Mouse (Mus musculus): Measurements from ENCODE around the gene Ulk3.

The Ulk3 gene

DNA sequence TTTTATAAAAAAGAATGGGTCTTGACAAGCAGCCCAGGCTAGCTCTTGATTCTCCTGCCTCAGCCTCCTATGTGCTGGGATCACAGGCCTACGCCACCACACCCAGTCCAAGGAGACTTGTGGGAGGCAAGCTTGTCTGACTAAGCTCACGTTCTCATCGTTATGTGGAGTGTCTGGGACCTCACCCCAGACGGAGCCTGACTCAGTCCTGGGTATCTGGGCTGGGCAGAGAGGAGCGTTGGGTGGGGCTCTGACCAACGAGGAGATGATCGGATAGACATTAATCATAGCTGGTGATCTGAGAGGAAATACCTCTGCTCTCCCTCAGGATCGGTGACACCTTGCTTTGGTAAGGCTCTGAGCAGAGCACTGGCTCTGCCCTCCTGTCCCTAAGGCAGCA is 29.6 kb downstream of the Ulk3 start:
- no peak for DNase-seq

GRCm38 (mm10) chr9:57620674-57621073 is 31.4 kb downstream of the Ulk3 start, which contains the start of gene Lman1l:
Gene Lman1l (minus strand): TSS chr9:57620774.
- DNase-seq = no peak

DNA sequence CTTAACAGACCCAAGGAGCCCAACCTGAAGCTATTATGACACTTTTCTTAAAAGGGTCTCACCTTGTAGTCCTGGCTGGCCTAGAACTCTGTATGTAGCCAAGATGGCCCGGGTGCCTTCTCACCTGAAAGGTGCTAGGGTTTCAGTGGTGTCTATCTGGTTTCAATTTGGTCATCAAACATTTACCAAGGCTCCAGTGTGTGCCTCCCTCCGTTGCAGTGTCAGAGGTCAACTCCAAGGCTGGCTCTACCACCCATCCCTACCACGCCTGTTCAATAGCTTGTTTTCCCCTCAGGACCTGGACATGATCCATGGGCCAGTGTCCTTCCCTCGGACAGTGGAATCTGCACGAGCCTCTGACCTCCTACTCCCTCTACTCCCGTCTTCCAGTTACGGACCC is 35.0 kb downstream of the Ulk3 start:
- no peak for DNase-seq

DNA sequence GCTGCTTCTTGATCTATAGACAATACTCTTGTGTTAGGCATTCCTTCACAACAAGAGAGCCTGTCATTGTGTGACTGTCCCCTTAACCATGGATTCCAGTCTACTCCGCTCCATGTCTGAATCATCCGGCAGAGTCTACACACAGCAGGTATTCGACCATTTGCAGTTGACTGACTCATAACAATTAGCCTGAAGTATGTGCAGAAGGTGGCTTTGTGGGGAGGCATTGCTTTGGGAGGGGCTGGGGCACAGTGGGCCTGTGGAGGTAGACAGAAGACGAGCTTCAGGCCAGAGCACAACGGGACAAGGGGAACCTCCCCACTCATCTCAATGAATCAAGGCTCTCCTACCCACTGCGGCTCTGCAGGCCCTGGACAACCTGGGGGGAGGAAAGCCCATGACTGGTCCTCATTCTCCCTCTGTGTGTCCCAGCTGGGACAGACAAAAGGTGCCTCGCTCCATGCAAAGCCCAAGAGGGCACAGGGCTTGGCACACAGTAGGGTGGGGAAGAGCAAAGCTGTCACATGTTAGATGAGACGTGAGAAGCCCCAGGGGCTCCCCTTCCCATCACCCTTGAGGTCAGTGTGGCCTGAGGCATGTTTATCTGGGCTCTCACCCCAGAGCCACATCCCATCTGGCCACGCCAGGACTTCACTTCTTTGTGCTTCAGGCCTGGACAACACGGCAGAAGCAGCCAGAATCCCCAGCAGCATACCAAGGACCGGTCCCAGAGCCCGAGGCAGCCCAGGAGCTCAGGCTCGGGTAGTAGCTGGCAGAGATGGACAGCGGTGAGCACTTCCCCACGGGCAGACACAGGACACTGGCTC is 36.6 kb downstream of the Ulk3 start:
- DNase-seq = no peak

- no peak for DNase-seq
Measured at GRCm38 (mm10) chr9:57627191-57627590, 37.9 kb downstream of the Ulk3 start.

DNA sequence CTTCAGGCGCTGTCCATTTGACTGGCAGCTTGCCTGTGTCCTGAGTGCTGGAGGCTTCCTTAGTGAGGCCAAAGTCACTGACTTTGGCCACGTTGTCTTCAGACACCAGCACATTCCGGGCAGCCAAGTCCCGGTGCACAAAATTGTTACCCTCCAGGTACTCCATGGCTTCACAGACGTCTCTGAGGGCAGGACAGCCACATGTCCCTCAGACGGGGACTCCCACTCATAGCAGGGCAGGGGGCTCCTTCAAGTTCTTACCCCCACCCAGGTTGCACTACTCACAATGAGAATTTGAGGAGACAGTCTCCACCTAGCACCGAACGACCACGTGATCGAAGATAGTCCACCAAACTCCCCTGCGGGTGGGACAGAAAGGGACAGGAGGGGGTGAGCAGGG is 38.6 kb downstream of the Ulk3 start:
- DNase-seq = no peak

DNA sequence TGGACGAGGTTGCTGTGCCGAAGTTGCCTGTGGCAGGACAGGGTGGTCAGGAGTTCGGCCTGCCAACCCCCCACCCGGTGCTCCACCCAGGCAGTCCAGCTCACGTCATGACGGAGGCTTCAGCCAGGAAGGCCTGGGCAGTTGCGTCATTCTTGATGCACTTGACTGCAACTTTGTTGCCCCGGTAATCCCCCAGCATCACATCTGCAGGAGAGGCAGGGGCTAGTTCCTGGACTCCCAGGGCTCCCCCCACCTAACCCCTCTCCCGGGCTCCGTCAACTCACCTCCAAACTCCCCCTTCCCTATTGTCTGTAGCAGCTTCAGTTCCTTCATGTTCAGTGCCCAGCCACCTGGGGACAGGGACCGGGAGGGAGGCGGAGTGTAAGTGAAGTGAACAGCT is 39.5 kb downstream of the Ulk3 start:
- no peak for DNase-seq

DNA sequence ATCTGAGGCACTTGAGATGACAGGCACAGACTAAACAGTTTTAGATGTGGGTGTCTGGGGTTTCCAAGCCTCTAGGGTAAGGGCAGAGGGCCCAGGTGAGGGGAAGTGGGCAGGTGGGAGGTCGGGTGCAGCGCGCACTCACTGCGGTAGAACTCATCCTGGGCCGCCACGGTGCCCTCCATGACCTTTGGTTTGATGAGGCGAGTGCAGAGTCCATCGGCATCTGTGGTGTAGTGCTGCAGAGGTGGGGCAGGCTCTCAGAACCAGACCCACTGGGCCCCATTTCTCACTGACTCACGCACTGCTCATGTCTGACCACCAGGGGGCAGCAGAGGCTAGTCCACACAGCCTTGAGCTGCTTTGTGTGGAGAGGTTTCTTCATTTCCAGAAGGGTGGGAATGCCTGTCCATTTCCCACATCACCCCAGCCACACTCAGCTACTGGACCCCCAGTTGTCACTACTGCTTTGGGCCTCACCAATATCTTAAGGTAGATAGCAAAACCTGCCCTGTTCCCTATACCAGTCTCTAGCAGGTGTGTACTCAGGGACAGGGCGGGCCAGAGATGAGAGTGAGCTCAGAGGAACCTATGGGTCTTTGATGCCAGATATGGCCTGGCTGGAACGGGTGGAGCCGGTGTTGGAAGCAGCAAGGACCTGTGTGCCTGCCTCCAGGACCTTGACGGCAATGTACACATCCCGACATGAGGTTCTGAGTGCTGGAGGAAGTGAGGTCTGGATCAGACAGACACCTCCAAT is 40.0 kb downstream of the Ulk3 start:
- DNase-seq = peak; percentile 81

- DNase-seq = no peak
Measured at GRCm38 (mm10) chr9:57633481-57634024, 44.3 kb downstream of the Ulk3 start.

- DNase-seq = no peak
Measured at GRCm38 (mm10) chr9:57637272-57637671, 48.0 kb downstream of the Ulk3 start.

DNA sequence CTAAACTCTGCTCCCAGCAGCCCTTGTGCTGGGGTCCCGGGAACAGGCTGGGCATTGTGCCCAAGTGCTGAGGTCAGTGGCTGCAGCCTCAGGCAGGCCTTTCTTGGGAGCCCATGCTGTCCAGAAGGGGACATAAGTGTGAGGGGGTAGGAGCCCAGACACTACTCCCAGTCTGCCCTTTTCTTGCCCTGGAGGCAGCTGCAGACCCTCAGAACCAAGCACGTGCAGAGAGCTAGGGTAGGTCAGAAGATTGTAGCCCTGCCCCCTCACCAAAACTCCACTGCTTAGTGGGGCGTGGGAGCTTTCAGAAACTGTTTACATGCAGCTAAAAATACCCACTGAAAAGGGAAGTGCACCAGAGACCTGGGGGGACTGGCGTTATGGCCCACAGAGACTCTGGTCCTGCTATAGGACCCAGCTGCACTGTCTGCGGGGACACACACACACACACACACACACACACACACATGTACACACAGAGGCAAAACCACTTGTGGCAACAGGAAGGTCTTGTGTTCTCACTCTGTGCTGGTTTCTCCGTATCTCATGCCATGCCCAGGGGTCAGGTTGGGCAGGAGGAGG is 48.6 kb downstream of the Ulk3 start:
- no peak for DNase-seq

GRCm38 (mm10) chr9:57638651-57639459 is 49.6 kb downstream of the Ulk3 start:
- no peak for DNase-seq

- DNase-seq = no peak
Measured at GRCm38 (mm10) chr9:57639661-57640328, 50.5 kb downstream of the Ulk3 start.

- no peak for DNase-seq
Measured at GRCm38 (mm10) chr9:57640384-57640783, 51.1 kb downstream of the Ulk3 start.

- DNase-seq = no peak
Measured at GRCm38 (mm10) chr9:57641022-57641421, 51.8 kb downstream of the Ulk3 start.

- DNase-seq = no peak
Measured at GRCm38 (mm10) chr9:57641775-57642550, 52.7 kb downstream of the Ulk3 start.

DNA sequence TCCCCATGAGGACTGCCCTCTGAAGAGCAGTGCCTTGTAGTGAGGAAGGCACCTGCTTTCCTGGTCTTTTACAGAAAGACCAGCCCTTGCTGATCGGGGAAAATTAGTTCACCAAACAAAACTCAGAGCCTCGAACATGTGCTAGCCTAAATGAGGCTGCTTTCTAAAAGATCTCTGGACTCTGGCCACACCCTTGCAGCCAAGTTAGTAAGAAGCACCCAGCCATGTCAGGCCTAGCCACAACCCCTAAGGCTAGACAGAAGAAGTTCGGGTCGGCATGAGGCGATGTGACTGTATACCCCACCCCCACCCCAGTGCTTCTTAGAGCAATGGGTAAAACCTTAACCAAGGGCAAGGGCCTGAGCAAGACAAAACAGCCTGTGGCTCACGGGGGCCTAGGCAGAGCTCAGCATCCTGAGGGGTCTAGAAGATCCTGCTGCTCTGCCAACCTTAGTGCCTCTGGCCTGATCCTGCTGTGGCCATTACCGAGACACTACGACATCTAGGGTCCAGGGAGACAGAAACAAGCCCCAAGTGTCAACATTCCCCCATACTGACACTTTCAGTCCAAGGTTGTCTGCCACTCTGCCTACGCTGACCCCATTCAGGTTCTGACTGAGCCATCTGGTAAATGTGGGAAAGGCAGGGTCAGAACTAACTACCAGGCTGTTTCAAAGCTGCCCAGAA is 54.1 kb downstream of the Ulk3 start:
- DNase-seq = no peak

GRCm38 (mm10) chr9:57643856-57644180 is 54.6 kb downstream of the Ulk3 start:
- no peak for DNase-seq

- no peak for DNase-seq
Measured at GRCm38 (mm10) chr9:57644442-57644943, 55.2 kb downstream of the Ulk3 start.
